Mouse (Mus musculus) CD4-positive, CD25-positive, alpha-beta regulatory T cell (primary cell): ENCODE measurements around the gene Olfr1137. TPM values are rescaled to one million over a fixed set of nuclear protein-coding genes. Genes with fewer than 3 reads are reported as not detected.

ENCODE experiments used
- polyA plus RNA-seq: library from polyadenylated mRNA; unstranded; fragments of 100-300 nt; shearing (Covaris generic); gene quantifications from one replicate; pipeline ENCODE4 v1.2.1, GENCODE M21; 2017

Olfr1137 gene
- not detected for polyA plus RNA-seq

DNA sequence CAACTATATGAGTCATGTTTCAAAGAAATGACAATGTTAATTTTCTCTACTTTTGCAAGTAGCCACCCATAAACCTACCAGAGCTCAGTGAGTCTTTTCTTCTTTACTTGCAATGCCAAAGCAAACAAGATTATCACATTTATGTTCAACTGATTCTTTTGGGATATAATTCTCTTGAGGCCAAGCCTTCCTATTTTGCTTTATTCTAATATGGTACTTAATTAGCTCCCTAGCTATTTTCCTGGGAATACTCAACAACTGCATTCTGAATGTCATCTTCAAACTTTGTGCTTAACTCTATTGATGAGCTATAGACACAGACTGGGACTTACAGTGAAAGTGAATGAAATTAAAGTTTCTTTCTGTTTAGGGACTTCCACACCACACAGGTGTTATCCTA, at the start of gene Olfr1137:
Olfr1137 (minus strand) TSS at position 101 of the 400 bp plus-strand sequence.

DNA sequence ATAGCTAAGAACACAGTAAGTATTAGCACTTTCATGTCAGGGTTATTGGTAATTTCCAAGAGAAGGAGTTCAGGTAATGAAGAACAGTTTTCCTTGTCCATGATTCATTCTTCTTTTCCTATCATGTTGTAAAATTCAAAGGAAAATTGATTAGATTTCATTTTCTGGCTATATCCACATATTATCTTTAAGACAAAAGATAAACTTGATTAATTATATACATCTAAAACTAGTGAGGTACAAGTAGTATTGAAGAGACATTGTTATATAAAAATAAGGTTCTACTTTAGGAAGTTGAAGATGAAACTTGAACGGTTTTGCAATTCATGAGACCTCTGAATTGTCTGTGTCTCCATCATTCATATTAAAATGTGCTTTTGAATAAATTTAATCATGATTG, 40.9 kb upstream of the Olfr1137 start, which contains the start of gene Olfr1141:
Olfr1141 (minus strand) TSS at position 101 of the 400 bp plus-strand sequence.

DNA sequence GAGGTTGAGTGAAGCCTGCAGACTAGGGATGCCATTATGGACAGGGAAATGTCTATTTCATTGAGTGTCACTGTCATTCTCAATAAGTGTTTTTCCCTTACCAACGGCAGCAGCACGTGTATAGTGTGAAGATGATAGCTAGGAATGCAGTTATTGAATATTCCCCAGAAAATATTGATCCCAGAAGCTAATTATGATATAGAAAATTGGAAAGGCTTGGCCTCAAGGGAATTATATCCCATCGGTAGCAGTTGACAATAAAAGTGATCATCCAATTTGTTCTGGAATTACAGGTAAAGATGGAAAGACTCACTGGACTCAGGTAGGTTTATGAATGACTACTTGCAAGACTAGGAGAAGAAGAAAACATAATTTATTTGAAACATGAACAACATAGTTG, 30.5 kb upstream of the Olfr1137 start, which contains the start of gene Olfr1140:
Olfr1140 (plus strand) TSS at position 301 of the 400 bp plus-strand sequence.

GRCm38 (mm10) chr2:87739878-87740277, 26.9 kb upstream of the Olfr1137 start, which contains the start of gene Olfr1138:
Olfr1138 (minus strand) TSS chr2:87739978.

DNA sequence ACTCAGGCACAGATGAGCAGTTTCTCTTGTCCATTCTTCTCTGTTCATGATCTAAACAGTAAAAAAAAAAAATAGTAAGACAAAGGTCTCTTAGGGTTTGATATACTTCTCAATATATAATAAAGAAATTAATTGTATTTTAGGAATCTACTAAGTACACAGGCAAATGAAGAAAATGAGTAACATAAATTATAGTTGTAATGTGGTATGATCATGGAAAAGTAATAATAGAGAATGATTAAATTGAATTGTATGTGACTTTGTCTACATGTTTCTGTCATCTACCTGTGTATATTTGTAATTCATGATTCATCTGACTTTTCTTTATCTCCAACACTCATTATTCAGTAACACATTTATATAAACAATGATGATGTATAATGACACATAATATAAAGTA, 19.1 kb downstream of the Olfr1137 start, which contains the start of gene Olfr1136:
Olfr1136 (minus strand) TSS at position 101 of the 400 bp plus-strand sequence.

DNA sequence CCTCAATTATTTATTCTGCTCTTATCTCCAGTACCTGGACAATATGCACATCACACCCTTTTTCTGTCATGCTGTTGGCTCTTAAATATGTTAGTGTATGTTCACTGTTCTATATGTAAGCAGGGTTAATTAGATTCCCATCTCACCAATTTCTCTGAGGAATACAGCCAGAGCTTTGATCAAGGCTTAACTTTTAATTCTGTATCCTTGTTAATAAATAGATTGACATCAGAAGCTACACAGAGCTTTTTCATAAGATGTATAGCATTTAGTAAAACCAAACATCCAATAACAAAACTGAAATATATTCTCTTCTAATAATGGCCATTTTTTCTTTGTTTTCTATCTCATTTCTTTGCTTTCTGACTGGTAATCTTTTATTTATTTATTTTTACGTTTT, 39.4 kb downstream of the Olfr1137 start, which contains the start of gene Olfr1135:
Olfr1135 (minus strand) TSS at position 101 of the 400 bp plus-strand sequence.

Other genes starting within 250 kb of the Olfr1137 start
- not detected for gene Pramel7, start 216.1 kb downstream of the Olfr1137 start, polyA plus RNA-seq
- gene Pramel6, start 206.6 kb downstream of the Olfr1137 start, polyA plus RNA-seq, result not detected
- gene Olfr153, start 181.4 kb downstream of the Olfr1137 start, polyA plus RNA-seq, result not detected
- gene Olfr1128, start 167.6 kb downstream of the Olfr1137 start, polyA plus RNA-seq, result not detected
- 0.07 TPM for gene Olfr1129, start 139.3 kb downstream of the Olfr1137 start, polyA plus RNA-seq
- gene Olfr1130, start 107.0 kb downstream of the Olfr1137 start, polyA plus RNA-seq, result not detected
- gene Olfr1131, start 86.1 kb downstream of the Olfr1137 start, polyA plus RNA-seq, result 0.13 TPM
- not detected for gene Olfr1132, start 75.6 kb downstream of the Olfr1137 start, polyA plus RNA-seq
- gene Olfr1133, start 65.8 kb downstream of the Olfr1137 start, polyA plus RNA-seq, result not detected
- not detected for gene Olfr1134, start 54.7 kb downstream of the Olfr1137 start, polyA plus RNA-seq
- gene Olfr1135, start 39.5 kb downstream of the Olfr1137 start, polyA plus RNA-seq, result not detected
- gene Olfr1136, start 19.2 kb downstream of the Olfr1137 start, polyA plus RNA-seq, result not detected
- gene Olfr1138, start 26.8 kb upstream of the Olfr1137 start, polyA plus RNA-seq, result not detected
- not detected for gene Olfr1140, start 30.6 kb upstream of the Olfr1137 start, polyA plus RNA-seq
- gene Olfr1141, start 40.8 kb upstream of the Olfr1137 start, polyA plus RNA-seq, result not detected
- not detected for gene Olfr152, start 66.3 kb upstream of the Olfr1137 start, polyA plus RNA-seq
- gene Olfr1143, start 87.4 kb upstream of the Olfr1137 start, polyA plus RNA-seq, result not detected
- not detected for gene Olfr1145, start 96.6 kb upstream of the Olfr1137 start, polyA plus RNA-seq
- not detected for gene Olfr1148, start 117.4 kb upstream of the Olfr1137 start, polyA plus RNA-seq
- gene Olfr1150-ps1, start 130.8 kb upstream of the Olfr1137 start, polyA plus RNA-seq, result not detected
- 0.11 TPM for gene Olfr1151, start 142.7 kb upstream of the Olfr1137 start, polyA plus RNA-seq
- gene Olfr1152, start 153.3 kb upstream of the Olfr1137 start, polyA plus RNA-seq, result 0.05 TPM
- not detected for gene Olfr1153, start 181.8 kb upstream of the Olfr1137 start, polyA plus RNA-seq
- gene Olfr1154, start 192.0 kb upstream of the Olfr1137 start, polyA plus RNA-seq, result not detected
- gene Olfr1155, start 232.0 kb upstream of the Olfr1137 start, polyA plus RNA-seq, result not detected
- 0.12 TPM for gene Olfr1156, start 239.9 kb upstream of the Olfr1137 start, polyA plus RNA-seq